Comparison of ENCODE assay signal across 3 mouse cellular contexts in the genomic region with DNA sequence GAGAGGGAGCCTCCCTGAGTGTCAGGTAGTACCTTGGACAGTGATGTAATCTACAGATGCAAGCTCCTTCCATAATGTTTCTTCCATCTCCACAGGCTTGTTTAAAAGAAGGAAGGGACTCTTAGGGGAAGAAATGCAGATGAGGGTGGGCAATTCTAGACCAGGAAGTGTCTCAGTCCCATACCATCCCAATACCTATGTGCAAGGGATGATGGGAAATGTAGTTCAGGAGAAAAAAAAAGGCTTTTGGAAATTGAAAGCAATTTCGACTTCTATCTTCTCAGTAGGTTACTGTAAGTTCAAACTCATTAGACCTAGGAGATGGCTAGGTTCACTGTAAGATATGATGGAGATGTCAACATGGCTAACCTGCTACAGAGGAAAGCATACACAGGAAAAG.
TF ChIP-seq lines count a peak whose summit lies in the region.

No protein-coding gene starts in this region.

TF ChIP-seq in CH12.LX, 34 proteins besides CTCF, POLR2A, EP300 and RAD21 (continued from another document):
- TF ChIP-seq HCFC1 (IDR thresholded peaks at IDR 0.05; ENCODE audit: low read depth, low read length) (peak; percentile 89), SMC3 (IDR thresholded peaks at IDR 0.05; ENCODE audit: low read depth, low read length) (no peak), ZNF384 (IDR thresholded peaks at IDR 0.05; ENCODE audit: low read depth, low read length) (peak; percentile 72), SIN3A (IDR thresholded peaks at IDR 0.05; ENCODE audit: low read length) (0 out of 2 replicates have a peak, but pooled peaks have one; percentile 15)

TF ChIP-seq in ES-E14, 5 proteins besides CTCF, POLR2A, EP300 and RAD21 (continued from another document):
- TF ChIP-seq MAFK (IDR thresholded peaks at IDR 0.05; ENCODE audit: insufficient read depth, low read depth, low read length), result no peak
- no peak for TF ChIP-seq CHD2 (IDR thresholded peaks at IDR 0.05; ENCODE audit: low read depth, low read length)
- TF ChIP-seq ZC3H11A (IDR thresholded peaks at IDR 0.05; ENCODE audit: borderline replicate concordance, low read depth, low read length), result no peak
- TF ChIP-seq HCFC1 (IDR thresholded peaks at IDR 0.05; ENCODE audit: borderline replicate concordance, insufficient read depth, low read length), result peak; percentile 76; the same call in 1 of the 2 replicates

TF ChIP-seq in MEL, 35 proteins besides CTCF, POLR2A, EP300 and RAD21 (continued from another document):
- TF ChIP-seq HCFC1 (IDR thresholded peaks at IDR 0.05; ENCODE audit: low read depth, low read length) (peak; percentile 22; the same call in 1 of the 2 replicates), TBP (IDR thresholded peaks at IDR 0.05; ENCODE audit: low read depth, low read length) (no peak)
